Mouse (Mus musculus): ENCODE data around the gene Ube2q2. TPM values are rescaled to one million over a fixed set of nuclear protein-coding genes. Genes with fewer than 3 reads are reported as not detected.

The Ube2q2 gene
- polyA plus RNA-seq, 1 experiment: 5.3 TPM

GRCm38 (mm10) chr9:55114752-55115151 is 33.9 kb upstream of the Ube2q2 start:
- no peaks in the 10 kb centered on the region for H3K4me1 ChIP-seq (ENCODE audit: control insufficient read depth, insufficient read depth, insufficient read length, low read length)
- 82% methylated on average over 1 of the region's 1 CpGs for WGBS
- TF ChIP-seq CTCF (IDR thresholded peaks at IDR 0.05; ENCODE audit: extremely low read depth, insufficient read length, insufficient replicate concordance, low read depth, low read length) (no peak), POLR2A (IDR thresholded peaks at IDR 0.05; ENCODE audit: low read depth, low read length) (no peak)
- no peak overlapping the region for H3K4me3 ChIP-seq (ENCODE audit: low read depth, low read length)
- H3K27ac ChIP-seq (ENCODE audit: insufficient read depth, low read depth, low read length): no peak overlapping the region
- H3K27me3 ChIP-seq (ENCODE audit: control insufficient read depth, insufficient read depth, low read length): no peaks in the 10 kb centered on the region
- no peaks in the 10 kb centered on the region for H3K36me3 ChIP-seq (ENCODE audit: control insufficient read depth, insufficient read depth, low read length)

GRCm38 (mm10) chr9:55117293-55118055 is 31.2 kb upstream of the Ube2q2 start:
- Histone ChIP-seq H3K4me3 (ENCODE audit: low read depth, low read length) (no peak overlapping the region), H3K4me1 (ENCODE audit: control insufficient read depth, insufficient read depth, insufficient read length, low read length) (no peaks in the 10 kb centered on the region), H3K36me3 (ENCODE audit: control insufficient read depth, insufficient read depth, low read length) (no peaks in the 10 kb centered on the region), H3K27me3 (ENCODE audit: control insufficient read depth, insufficient read depth, low read length) (no peaks in the 10 kb centered on the region), H3K27ac (ENCODE audit: insufficient read depth, low read depth, low read length) (no peak overlapping the region)
- no peak for TF ChIP-seq POLR2A (IDR thresholded peaks at IDR 0.05; ENCODE audit: low read depth, low read length)
- TF ChIP-seq CTCF (IDR thresholded peaks at IDR 0.05; ENCODE audit: extremely low read depth, insufficient read length, insufficient replicate concordance, low read depth, low read length): no peak
- 83% methylated on average over 5 of the region's 5 CpGs for WGBS

- no peak for TF ChIP-seq POLR2A (IDR thresholded peaks at IDR 0.05; ENCODE audit: low read depth, low read length)
- TF ChIP-seq CTCF (IDR thresholded peaks at IDR 0.05; ENCODE audit: extremely low read depth, insufficient read length, insufficient replicate concordance, low read depth, low read length): no peak
- no peaks in the 10 kb centered on the region for H3K36me3 ChIP-seq (ENCODE audit: control insufficient read depth, insufficient read depth, low read length)
- H3K27me3 ChIP-seq (ENCODE audit: control insufficient read depth, insufficient read depth, low read length): no peaks in the 10 kb centered on the region
- no peak overlapping the region for H3K4me3 ChIP-seq (ENCODE audit: low read depth, low read length)
- H3K4me1 ChIP-seq (ENCODE audit: control insufficient read depth, insufficient read depth, insufficient read length, low read length): no peaks in the 10 kb centered on the region
- 46% methylated on average over 3 of the region's 3 CpGs for WGBS
- no peak overlapping the region for H3K27ac ChIP-seq (ENCODE audit: insufficient read depth, low read depth, low read length)
Measured at GRCm38 (mm10) chr9:55122586-55122985, 26.1 kb upstream of the Ube2q2 start.

GRCm38 (mm10) chr9:55125735-55126134 is 22.9 kb upstream of the Ube2q2 start:
- no peaks in the 10 kb centered on the region for H3K27me3 ChIP-seq (ENCODE audit: control insufficient read depth, insufficient read depth, low read length)
- WGBS: 68% methylated on average over 7 of the region's 7 CpGs
- H3K4me1 ChIP-seq (ENCODE audit: control insufficient read depth, insufficient read depth, insufficient read length, low read length): no peaks in the 10 kb centered on the region
- H3K27ac ChIP-seq (ENCODE audit: insufficient read depth, low read depth, low read length): no peak overlapping the region
- TF ChIP-seq POLR2A (IDR thresholded peaks at IDR 0.05; ENCODE audit: low read depth, low read length): no peak
- TF ChIP-seq CTCF (IDR thresholded peaks at IDR 0.05; ENCODE audit: extremely low read depth, insufficient read length, insufficient replicate concordance, low read depth, low read length): no peak
- no peaks in the 10 kb centered on the region for H3K36me3 ChIP-seq (ENCODE audit: control insufficient read depth, insufficient read depth, low read length)
- H3K4me3 ChIP-seq (ENCODE audit: low read depth, low read length): no peak overlapping the region

- no peak overlapping the region for H3K27ac ChIP-seq (ENCODE audit: insufficient read depth, low read depth, low read length)
- WGBS: 82% methylated on average over 1 of the region's 1 CpGs
- TF ChIP-seq CTCF (IDR thresholded peaks at IDR 0.05; ENCODE audit: extremely low read depth, insufficient read length, insufficient replicate concordance, low read depth, low read length): no peak
- TF ChIP-seq POLR2A (IDR thresholded peaks at IDR 0.05; ENCODE audit: low read depth, low read length): no peak
Measured at GRCm38 (mm10) chr9:55126295-55126694, 22.4 kb upstream of the Ube2q2 start.

GRCm38 (mm10) chr9:55131851-55132250 is 16.8 kb upstream of the Ube2q2 start:
- no peaks in the 10 kb centered on the region for H3K36me3 ChIP-seq (ENCODE audit: control insufficient read depth, insufficient read depth, low read length)
- no peak overlapping the region for H3K27ac ChIP-seq (ENCODE audit: insufficient read depth, low read depth, low read length)
- peaks cover 4% of the 10 kb centered on the region; the same call in 1 of the 2 replicates for H3K4me1 ChIP-seq (ENCODE audit: control insufficient read depth, insufficient read depth, insufficient read length, low read length)
- no peak overlapping the region for H3K4me3 ChIP-seq (ENCODE audit: low read depth, low read length)
- H3K27me3 ChIP-seq (ENCODE audit: control insufficient read depth, insufficient read depth, low read length): no peaks in the 10 kb centered on the region
- TF ChIP-seq POLR2A (IDR thresholded peaks at IDR 0.05; ENCODE audit: low read depth, low read length) (no peak), CTCF (IDR thresholded peaks at IDR 0.05; ENCODE audit: extremely low read depth, insufficient read length, insufficient replicate concordance, low read depth, low read length) (no peak)

More at GRCm38 (mm10) chr9:55126295-55126694, 22.4 kb upstream of the Ube2q2 start:
- no peak overlapping the region for H3K4me3 ChIP-seq (ENCODE audit: low read depth, low read length)
- no peaks in the 10 kb centered on the region for H3K27me3 ChIP-seq (ENCODE audit: control insufficient read depth, insufficient read depth, low read length)
- H3K36me3 ChIP-seq (ENCODE audit: control insufficient read depth, insufficient read depth, low read length): no peaks in the 10 kb centered on the region
- no peaks in the 10 kb centered on the region for H3K4me1 ChIP-seq (ENCODE audit: control insufficient read depth, insufficient read depth, insufficient read length, low read length)

- 22% methylated on average over 5 of the region's 5 CpGs for WGBS
- H3K4me3 ChIP-seq (ENCODE audit: low read depth, low read length): no peak overlapping the region
- no peaks in the 10 kb centered on the region for H3K27me3 ChIP-seq (ENCODE audit: control insufficient read depth, insufficient read depth, low read length)
- no peak overlapping the region for H3K27ac ChIP-seq (ENCODE audit: insufficient read depth, low read depth, low read length)
- H3K4me1 ChIP-seq (ENCODE audit: control insufficient read depth, insufficient read depth, insufficient read length, low read length): peaks cover 8% of the 10 kb centered on the region; the same call in 1 of the 2 replicates
- H3K36me3 ChIP-seq (ENCODE audit: control insufficient read depth, insufficient read depth, low read length): no peaks in the 10 kb centered on the region
- TF ChIP-seq POLR2A (IDR thresholded peaks at IDR 0.05; ENCODE audit: low read depth, low read length) (no peak), CTCF (IDR thresholded peaks at IDR 0.05; ENCODE audit: extremely low read depth, insufficient read length, insufficient replicate concordance, low read depth, low read length) (no peak)
Measured at GRCm38 (mm10) chr9:55136576-55136975, 12.1 kb upstream of the Ube2q2 start.
